In the genomic region with DNA sequence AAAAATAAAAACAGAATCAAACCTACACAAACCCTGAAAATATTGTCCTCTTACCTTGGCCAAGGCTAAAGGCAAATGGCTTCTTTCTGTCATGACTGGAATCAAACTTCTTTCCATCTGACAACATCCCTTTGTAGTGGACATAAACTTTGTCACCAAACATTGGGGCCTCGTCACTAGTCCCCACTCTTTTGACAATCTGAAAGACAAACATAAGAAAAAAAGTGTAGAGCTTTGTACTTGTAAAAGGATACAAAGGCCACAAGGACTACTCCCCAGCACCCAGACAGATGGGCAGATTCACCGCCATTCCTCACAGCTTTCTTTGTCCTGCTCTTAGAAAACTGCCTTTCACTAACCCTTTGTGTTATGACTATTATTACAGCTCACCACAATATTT, we compare ENCODE assay signal across 16 mouse cellular contexts.
"Had no signal": no experiment of that assay in that cellular context is flagged by ENCODE, and none has a peak within 500 bp of the region (broad histone marks: within the 10 kb centered on the region; RNA-seq: fewer than 3 reads in every experiment).

No protein-coding gene starts in this region.

- H3K4me3 ChIP-seq: layer of hippocampus, adult 2 months; neural tube, embryonic 13.5 days had no signal

- H3K9ac ChIP-seq: neural tube, embryonic 13.5 days had no signal

- DNase-seq: kidney, adult 11 months; kidney, adult 8-10 months; kidney, postnatal 14 days; kidney, postnatal 4 days; layer of hippocampus, adult 9-11 months; lung, adult 2 months; lung, postnatal 14 days; lung, postnatal 4 days; midbrain, embryonic 14.5 days; thymus, adult 2 months; thymus, postnatal 14 days; thymus, postnatal 4 days had no signal

- H3K4me2 ChIP-seq: midbrain, embryonic 11.5 days; neural tube, embryonic 13.5 days had no signal

- H3K9me3 ChIP-seq: neural tube, embryonic 13.5 days had no signal

- H3K27ac ChIP-seq: layer of hippocampus, adult 2 months; neural tube, embryonic 13.5 days; stomach, postnatal 0 days had no signal

- H3K27me3 ChIP-seq: neural tube, embryonic 13.5 days had no signal
